Mouse (Mus musculus) brain, embryonic 18.5 days (tissue): ENCODE measurements around the gene Vmn2r18.

Experiments used
- DNase-seq: peaks from one replicate; pipeline ENCODE4 v3.0.0-alpha.2; 2012; ENCODE audit warnings: low read depth, low spot score

Vmn2r18 gene

DNA sequence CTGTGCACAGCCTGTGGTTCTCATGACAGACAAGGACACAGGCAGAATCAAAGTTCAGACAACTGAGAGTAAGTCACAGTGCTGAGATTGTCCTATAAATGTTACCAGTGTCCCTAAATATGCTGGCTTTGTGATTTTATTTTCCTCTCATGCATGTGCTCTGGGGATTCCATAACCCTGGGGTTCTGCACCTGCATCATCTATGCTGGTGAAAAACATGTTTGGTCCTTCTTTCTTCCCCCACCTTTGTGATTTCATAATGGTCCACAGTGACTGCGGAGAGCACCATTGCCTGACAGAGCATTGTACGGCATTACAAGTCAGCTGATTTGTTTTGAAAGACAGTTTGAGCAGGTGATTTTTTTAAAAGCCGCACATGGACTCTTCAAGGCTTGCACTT is at the start of gene Vmn2r18:
TSS of gene Vmn2r18 (minus strand) at position 101 of the 400 bp plus-strand sequence.
- no peak for DNase-seq

DNA sequence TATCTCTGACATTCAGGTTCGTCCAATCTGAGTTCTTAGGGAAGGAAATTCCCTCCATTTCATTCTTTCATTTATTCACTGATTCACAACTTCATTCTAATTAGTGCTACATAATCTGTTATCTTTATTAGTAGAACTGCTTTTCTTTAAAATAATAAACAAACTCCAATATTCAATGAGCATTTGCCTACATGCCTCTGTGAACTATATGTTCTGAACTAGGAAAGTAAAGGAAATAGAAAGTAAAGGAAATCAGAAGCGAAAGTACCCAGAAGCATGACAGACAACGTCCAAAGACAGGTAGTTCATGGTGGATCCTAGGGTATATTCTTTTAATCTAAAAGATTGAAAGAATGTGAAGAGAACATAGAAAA is 45.6 kb upstream of the Vmn2r18 start:
- no peak for DNase-seq

GRCm38 (mm10) chr5:151650700-151651410 is 45.0 kb upstream of the Vmn2r18 start, which contains the start of gene Rfc3:
Gene Rfc3, minus strand, starts transcription at chr5:151651242.
- DNase-seq: peak; percentile 86

DNA sequence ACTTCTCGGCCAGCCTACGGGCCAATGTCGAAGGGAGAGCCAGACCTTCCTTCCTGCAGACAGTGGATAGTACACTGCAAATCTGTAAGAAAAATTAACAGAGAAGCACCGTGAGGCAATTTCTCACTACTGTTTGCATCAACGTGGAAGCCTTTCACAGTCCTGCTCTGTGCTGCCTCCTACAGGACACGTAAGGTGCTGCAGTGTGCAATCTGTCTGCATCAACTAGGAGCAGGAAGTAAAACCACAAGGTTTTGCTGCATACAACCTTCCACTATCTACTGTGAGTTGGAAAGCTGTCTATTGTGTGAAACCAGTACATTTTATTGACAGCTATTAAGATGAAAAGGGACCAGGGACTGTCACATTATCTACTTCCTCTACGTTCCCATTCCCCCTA is 39.0 kb upstream of the Vmn2r18 start:
- no peak for DNase-seq

DNA sequence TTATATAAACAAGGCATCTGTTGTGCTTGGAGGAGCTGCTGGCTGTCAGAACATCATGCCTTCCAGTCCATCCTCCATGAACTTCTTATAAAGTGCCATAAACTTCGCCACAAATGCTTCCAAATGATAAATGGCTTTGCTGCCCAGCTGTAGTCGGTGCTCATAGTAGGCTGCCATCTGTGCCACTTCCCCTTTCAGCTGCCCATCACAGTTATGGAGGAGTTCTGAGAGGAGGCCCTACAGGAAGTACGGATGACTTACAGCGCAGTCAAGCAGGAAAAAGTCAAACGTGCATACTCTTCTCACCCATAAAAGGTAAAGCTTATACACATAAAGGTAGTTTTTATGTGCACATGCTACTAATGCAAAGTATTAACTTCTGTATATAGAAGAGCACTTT is 37.0 kb upstream of the Vmn2r18 start:
- DNase-seq: no peak

DNA sequence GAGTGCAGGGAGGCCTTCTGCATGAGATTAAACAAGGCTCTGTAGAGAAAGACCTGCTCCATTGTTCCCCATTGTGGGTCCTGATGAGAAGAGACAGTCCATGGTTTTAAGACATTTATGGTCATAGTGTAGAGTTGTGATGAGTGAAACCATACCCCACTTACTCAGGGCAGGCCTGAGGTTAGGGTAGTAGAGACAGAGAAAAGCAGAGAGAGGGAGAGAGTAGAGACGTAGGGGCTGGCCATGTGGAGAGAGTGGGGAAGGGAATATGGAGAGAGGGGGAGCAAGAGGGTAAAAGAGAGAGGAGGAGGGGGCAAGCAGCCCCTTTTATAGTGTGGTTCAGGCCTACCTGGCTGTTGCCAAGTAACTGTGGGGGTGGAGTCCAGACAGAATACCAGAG is 36.3 kb upstream of the Vmn2r18 start:
- no peak for DNase-seq

DNA sequence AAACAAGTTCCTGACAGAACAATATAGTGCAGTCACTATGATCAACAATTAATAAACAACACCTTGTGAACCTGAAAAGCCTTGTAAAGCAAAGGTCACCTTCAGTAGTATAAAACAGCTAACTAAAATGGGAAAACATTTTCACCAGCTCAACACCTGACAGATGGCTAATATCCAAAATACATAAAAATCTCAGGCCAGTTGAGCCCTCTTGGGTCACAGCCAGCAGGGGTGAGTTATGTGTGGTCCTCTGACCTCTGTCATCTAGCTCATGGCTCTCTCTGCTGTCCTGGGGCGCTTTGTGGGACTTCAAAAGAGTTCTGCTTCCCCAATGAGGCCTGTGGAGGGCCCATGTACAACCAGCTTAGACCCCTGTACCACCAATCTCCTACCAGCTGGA is 4.1 kb downstream of the Vmn2r18 start:
- no peak for DNase-seq
